Mouse (Mus musculus) monocyte, adult 59 days (primary cell): ENCODE data around the gene Ugt2b35. TPM values are rescaled to one million over a fixed set of nuclear protein-coding genes. Genes with fewer than 3 reads are reported as not detected.

Experiments
- total RNA-seq, 2 experiments: library from RNA; stranded (reverse); gene quantifications; one replicate each; pipeline ENCODE4 v1.2.4; 2023

Gene Ugt2b35
- not detected for total RNA-seq

GRCm38 (mm10) chr5:87000395-87001073 is at the start of gene Ugt2b35:
Ugt2b35 (plus strand) TSS chr5:87000860.

Other genes starting within 250 kb of the Ugt2b35 start
- 100 to 1,000 TPM; 144 to 163 TPM for gene Ythdc1, start 196.6 kb upstream of the Ugt2b35 start, total RNA-seq
- gene Ugt2b34, start 93.9 kb upstream of the Ugt2b35 start, total RNA-seq: not detected
- gene Ugt2b1, start 74.3 kb upstream of the Ugt2b35 start, total RNA-seq: not detected
- not detected for gene Ugt2b36, start 91.7 kb downstream of the Ugt2b35 start, total RNA-seq
- gene Ugt2b5, start 139.5 kb downstream of the Ugt2b35 start, total RNA-seq: not detected